Comparison of ENCODE assay signal across 10 mouse cellular contexts in the genomic region with DNA sequence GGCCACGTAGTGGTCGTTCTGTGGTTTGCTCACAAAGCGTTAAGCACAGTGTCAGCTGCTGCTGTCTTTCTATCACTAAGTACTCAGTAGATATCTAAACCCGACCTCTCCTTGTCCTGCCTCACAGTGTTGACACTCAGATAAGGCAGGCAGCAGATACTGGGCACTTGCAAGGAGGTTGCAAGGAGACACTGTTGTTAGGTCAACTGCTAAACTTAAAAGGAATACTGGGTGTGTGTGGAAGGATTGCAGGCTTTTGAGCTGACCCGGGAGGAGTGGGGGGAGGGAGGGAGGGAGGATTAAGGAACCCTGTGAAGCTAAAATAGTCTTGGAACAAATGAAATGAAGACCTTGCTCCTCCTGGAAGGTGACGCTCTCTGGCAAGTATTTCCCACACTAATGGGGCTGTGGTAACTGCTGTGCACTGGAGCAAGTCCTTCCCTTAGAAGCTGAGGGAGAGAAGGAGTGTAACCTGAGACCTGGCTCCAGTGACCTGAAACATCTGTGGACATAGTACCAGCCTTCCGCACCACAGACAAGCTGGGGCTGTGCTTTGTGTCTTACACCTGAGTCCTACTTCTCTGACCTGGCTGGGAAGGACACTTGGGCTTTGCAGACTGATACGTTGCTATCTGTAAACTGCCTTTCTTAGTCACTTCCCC. TPM values are rescaled to one million over a fixed set of nuclear protein-coding genes. Genes with fewer than 3 reads are reported as not detected.
DNase-seq lines count a peak whose midpoint lies in the region; ATAC-seq lines count a peak whose summit lies in the region.
"Had no signal": no experiment of that assay in that cellular context is flagged by ENCODE, and none has a peak within 500 bp of the region (broad histone marks: within the 10 kb centered on the region; RNA-seq: fewer than 3 reads in every experiment).

No protein-coding gene starts in this region.

- DNase-seq in heart, postnatal 4 days = no peak
- DNase-seq in embryo, embryonic 11 days = peak; percentile 62
- peak; percentile 52 for DNase-seq in kidney, adult 9 months
- no peak for DNase-seq in frontal cortex, adult 2 months (ENCODE audit: extremely low spot score in 1 of 2, low spot score in 1 of 2)
- DNase-seq in adrenal gland, postnatal 14 days = no peak
- DNase-seq in cerebellum, postnatal 25 days = no peak
- DNase-seq: cerebellum, adult 11-12 months had no signal

- H3K4me1 ChIP-seq in heart, embryonic 11.5 days (ENCODE audit: control insufficient read depth, insufficient read depth, low read length) = peaks cover 28% of the 10 kb centered on the region

- no peaks in the 10 kb centered on the region for H3K27me3 ChIP-seq in heart, embryonic 11.5 days (ENCODE audit: control insufficient read depth, insufficient read depth, low read length)

- peak overlapping the region; percentile 50 for H3K4me2 ChIP-seq in heart, embryonic 11.5 days

- ATAC-seq in heart, embryonic 11.5 days (replicated peaks; ENCODE audit: insufficient number of reproducible peaks, low FRiP score, low TSS enrichment) = peak; percentile 63; the same call in 1 of the 2 replicates
- ATAC-seq in megakaryocyte-erythroid progenitor cell, adult 5-6 weeks (replicated peaks; ENCODE audit: low FRiP score, low TSS enrichment, poor library complexity, severe bottlenecking) = peak; percentile 82
- ATAC-seq: hindbrain, embryonic 16.5 days had no signal

- peak overlapping the region; percentile 87 for H3K27ac ChIP-seq in heart, embryonic 11.5 days (ENCODE audit: low read depth, low read length)

- H3K9me3 ChIP-seq in heart, embryonic 11.5 days (replicated peaks; ENCODE audit: control insufficient read depth, low read length) = no peaks in the 10 kb centered on the region

- H3K9ac ChIP-seq in heart, embryonic 11.5 days (ENCODE audit: low read depth, low read length) = peak overlapping the region; percentile 54

- 8% methylated on average over 8 of the region's 8 CpGs for WGBS in heart, embryonic 11.5 days (ENCODE audit: insufficient replicate concordance)

- no peak overlapping the region for H3K4me3 ChIP-seq in heart, embryonic 11.5 days (ENCODE audit: low read depth, low read length)

- no peaks in the 10 kb centered on the region for H3K36me3 ChIP-seq in heart, embryonic 11.5 days (ENCODE audit: control insufficient read depth, insufficient read depth, low read length)

RNA-seq across cellular contexts. Expression of a gene that starts 28.6 kb away (rescaled TPM):
- 4,955 and 5,093 TPM in 2 replicates for polyA plus RNA-seq in heart, embryonic 11.5 days (2014; fragmentation: Nextera tagmentation; extraction: Ambion mirVana)
- 1,000 to 10,000 TPM; 7,269 to 8,107 TPM for total RNA-seq in heart, postnatal 4 days (2021)
- total RNA-seq in megakaryocyte-erythroid progenitor cell, adult 5-6 weeks (2014; fragmentation: Nextera tagmentation) = 64.9 and 77.2 TPM in 2 replicates
- 88.4 and 108 TPM in 2 replicates for total RNA-seq in megakaryocyte-erythroid progenitor cell, adult 5-6 weeks (2017)
- 265 and 280 TPM in 2 replicates for polyA plus RNA-seq in frontal cortex, adult 2 months (2012; rRNA removed)
- total RNA-seq in adrenal gland, postnatal 14 days (2021) = 183 and 207 TPM in 2 replicates

Comparison
In these comparisons a context has a peak if more than half of its experiments do, and no peak if none do; other contexts are left out.
1. DNase-seq: peak in embryo, embryonic 11 days (single experiment) and kidney, adult 9 months (single experiment); none in heart, postnatal 4 days (single experiment), frontal cortex, adult 2 months (0 of 2), adrenal gland, postnatal 14 days (single experiment) and cerebellum, postnatal 25 days (0 of 2).
2. RNA of a gene that starts 28.6 kb away (total RNA-seq): 7,269 to 8,107 TPM in heart, postnatal 4 days; 183 to 207 TPM in adrenal gland, postnatal 14 days and 64.9 to 108 TPM in megakaryocyte-erythroid progenitor cell, adult 5-6 weeks; every median in the first group is over 10 times any median in the second.